Mouse (Mus musculus) hematopoietic stem cell, adult 5-6 weeks (primary cell): ENCODE measurements around the gene Synrg. TPM values are rescaled to one million over a fixed set of nuclear protein-coding genes. Genes with fewer than 3 reads are reported as not detected.

ENCODE experiments used
- total RNA-seq: library from RNA; stranded (forward); fragments of 172-1452, 232-1000 nt; gene quantifications from 2 replicates; pipeline ENCODE4 v1.2.3, GENCODE M21; 2017

Synrg gene
- total RNA-seq, 1 experiment from 2014 or later, result 18.2 TPM

Other genes starting within 250 kb of the Synrg start
- 44.6 and 220 TPM in 2 replicates for gene Wfdc21, start 217.5 kb upstream of the Synrg start, total RNA-seq
- gene Heatr6, start 210.7 kb upstream of the Synrg start, total RNA-seq, result 14.7 and 16.0 TPM in 2 replicates
- gene Hnf1b, start 114.4 kb upstream of the Synrg start, total RNA-seq, result not detected in 2 replicates
- gene Ddx52, start 22.4 kb upstream of the Synrg start, total RNA-seq, result 71.9 and 90.3 TPM in 2 replicates
- 1.0 TPM in 1 of 2 replicates, not detected in the other for gene Dusp14, start 104.8 kb downstream of the Synrg start, total RNA-seq
- 21.5 and 25.0 TPM in 2 replicates for gene Tada2a, start 165.2 kb downstream of the Synrg start, total RNA-seq
- 33.3 and 34.9 TPM in 2 replicates for gene Acaca, start 165.2 kb downstream of the Synrg start, total RNA-seq
- gene Gm11437, start 203.0 kb downstream of the Synrg start, total RNA-seq, result not detected in 2 replicates